Mouse (Mus musculus) ES-Bruce4 (cell line): Measurements from ENCODE around the gene Cdca3. TPM values are rescaled to one million over a fixed set of nuclear protein-coding genes. Genes with fewer than 3 reads are reported as not detected.

ENCODE experiments used
- H3K27ac ChIP-seq: 2 replicates; pipeline ENCODE4 v1.5.1; 2012; ENCODE audit warnings: low read length, inconsistent platforms; ENCODE audit not compliant: insufficient read depth
- H3K27me3 ChIP-seq: 2 replicates; pipeline ENCODE4 v1.6.1; 2012; ENCODE audit warnings: mild to moderate bottlenecking, low read length, inconsistent platforms; ENCODE audit not compliant: control insufficient read depth, poor library complexity, insufficient read depth, severe bottlenecking
- H3K36me3 ChIP-seq: 2 replicates; pipeline ENCODE4 v1.6.1; 2012; ENCODE audit warnings: inconsistent platforms, mild to moderate bottlenecking, low read length, moderate library complexity; ENCODE audit not compliant: control insufficient read depth, poor library complexity, insufficient read depth, severe bottlenecking
- H3K4me1 ChIP-seq: one replicate; pipeline ENCODE4 v1.8.1; 2011; ENCODE audit warnings: low read length; ENCODE audit not compliant: control insufficient read depth, insufficient read depth
- H3K4me3 ChIP-seq: 2 replicates; pipeline ENCODE4 v1.5.1; 2011; ENCODE audit warnings: low read depth, mild to moderate bottlenecking, low read length
- H3K9ac ChIP-seq: 2 replicates; pipeline ENCODE4 v1.6.1; 2012; ENCODE audit warnings: low read depth, mild to moderate bottlenecking, inconsistent platforms; ENCODE audit not compliant: poor library complexity, severe bottlenecking
- H3K9me3 ChIP-seq: replicated peaks from 2 replicates; pipeline ENCODE4 v1.6.1; 2012; ENCODE audit warnings: mild to moderate bottlenecking, low read length, inconsistent platforms; ENCODE audit not compliant: control insufficient read depth, poor library complexity, insufficient read depth, severe bottlenecking
- CTCF ChIP-seq: IDR thresholded peaks from one replicate; pipeline ENCODE4 v1.8.1; 2011; ENCODE audit warnings: low read depth, low read length
- EP300 ChIP-seq: IDR thresholded peaks from 2 replicates; pipeline ENCODE4 v1.6.1; 2011; ENCODE audit warnings: low read depth, low read length; ENCODE audit not compliant: insufficient read depth
- POLR2A ChIP-seq: IDR thresholded peaks from one replicate; pipeline ENCODE4 v1.8.1; 2011; ENCODE audit warnings: low read length; ENCODE audit not compliant: insufficient read depth
- polyA plus RNA-seq: library from polyadenylated mRNA; stranded (reverse); fragments of >200 nt; gene quantifications from 2 replicates; pipeline ENCODE4 v1.2.4, GENCODE M21; 2011; ENCODE audit warnings: low read depth; ENCODE audit not compliant: missing spikeins, insufficient read depth, insufficient read length

The Cdca3 gene
- polyA plus RNA-seq, 1 experiment = 162 TPM

- Histone ChIP-seq H3K36me3 (no peaks in the 10 kb centered on the region), H3K4me3 (no peak overlapping the region), H3K9ac (no peak overlapping the region), H3K27me3 (no peaks in the 10 kb centered on the region), H3K4me1 (peaks cover 13% of the 10 kb centered on the region), H3K27ac (no peak overlapping the region), H3K9me3 (no peaks in the 10 kb centered on the region)
- TF ChIP-seq CTCF (no peak), POLR2A (no peak), EP300 (no peak)
Observed at GRCm38 (mm10) chr6:124854647-124855046, 25.3 kb downstream of the Cdca3 start.

GRCm38 (mm10) chr6:124856321-124856720, 27.0 kb downstream of the Cdca3 start:
- H3K36me3 ChIP-seq = no peaks in the 10 kb centered on the region
- peak overlapping the region; percentile 64 for H3K4me3 ChIP-seq
- peaks cover 12% of the 10 kb centered on the region for H3K4me1 ChIP-seq
- TF ChIP-seq CTCF = no peak
- TF ChIP-seq POLR2A = no peak
- H3K9ac ChIP-seq = no peak overlapping the region
- no peaks in the 10 kb centered on the region for H3K9me3 ChIP-seq
- no peaks in the 10 kb centered on the region for H3K27me3 ChIP-seq
- no peak overlapping the region for H3K27ac ChIP-seq

GRCm38 (mm10) chr6:124856916-124857839, 27.8 kb downstream of the Cdca3 start, which contains the start of gene P3h3:
P3h3 (minus strand) TSS chr6:124857752.
- no peaks in the 10 kb centered on the region for H3K27me3 ChIP-seq
- peaks cover 19% of the 10 kb centered on the region for H3K4me1 ChIP-seq
- TF ChIP-seq POLR2A = no peak
- peak; percentile 80 for TF ChIP-seq CTCF
- TF ChIP-seq EP300 = peak; percentile 59; the same call in 1 of the 2 replicates

GRCm38 (mm10) chr6:124857840-124858530, 28.6 kb downstream of the Cdca3 start:
- H3K36me3 ChIP-seq = no peaks in the 10 kb centered on the region
- H3K9ac ChIP-seq = peak overlapping the region; percentile 95
- no peak overlapping the region for H3K27ac ChIP-seq
- H3K4me3 ChIP-seq = peak overlapping the region; percentile 64
- peaks cover 19% of the 10 kb centered on the region for H3K4me1 ChIP-seq
- no peak for TF ChIP-seq CTCF
- no peak for TF ChIP-seq POLR2A
- TF ChIP-seq EP300 = no peak
- no peaks in the 10 kb centered on the region for H3K27me3 ChIP-seq
- no peaks in the 10 kb centered on the region for H3K9me3 ChIP-seq

More at GRCm38 (mm10) chr6:124856916-124857839, 27.8 kb downstream of the Cdca3 start, which contains the start of gene P3h3:
- H3K27ac ChIP-seq = no peak within 1 kb of the TSS
- no peaks in the 10 kb centered on the region for H3K9me3 ChIP-seq
- peak within 1 kb of the TSS; percentile 64 for H3K4me3 ChIP-seq
- H3K9ac ChIP-seq = peak within 1 kb of the TSS; percentile 95
- no peaks in the 10 kb centered on the region for H3K36me3 ChIP-seq

GRCm38 (mm10) chr6:124858561-124859318, 29.4 kb downstream of the Cdca3 start:
- H3K27ac ChIP-seq = no peak overlapping the region
- no peak overlapping the region for H3K4me3 ChIP-seq
- H3K9me3 ChIP-seq = no peaks in the 10 kb centered on the region
- no peaks in the 10 kb centered on the region for H3K36me3 ChIP-seq
- H3K27me3 ChIP-seq = no peaks in the 10 kb centered on the region
- TF ChIP-seq CTCF = no peak
- no peak for TF ChIP-seq POLR2A
- no peak for TF ChIP-seq EP300
- no peak overlapping the region for H3K9ac ChIP-seq
- H3K4me1 ChIP-seq = peaks cover 19% of the 10 kb centered on the region
